Mouse (Mus musculus): Measurements from ENCODE around the gene Kcna4. TPM values are rescaled to one million over a fixed set of nuclear protein-coding genes. Genes with fewer than 3 reads are reported as not detected.

Kcna4 gene
- 1 to 10 TPM; 1.0 to 2.5 TPM for total RNA-seq (2021)
- polyA plus RNA-seq (2012; rRNA removed) = 1.2 and 1.3 TPM in 2 replicates
- long read RNA-seq = 0 reads

DNA sequence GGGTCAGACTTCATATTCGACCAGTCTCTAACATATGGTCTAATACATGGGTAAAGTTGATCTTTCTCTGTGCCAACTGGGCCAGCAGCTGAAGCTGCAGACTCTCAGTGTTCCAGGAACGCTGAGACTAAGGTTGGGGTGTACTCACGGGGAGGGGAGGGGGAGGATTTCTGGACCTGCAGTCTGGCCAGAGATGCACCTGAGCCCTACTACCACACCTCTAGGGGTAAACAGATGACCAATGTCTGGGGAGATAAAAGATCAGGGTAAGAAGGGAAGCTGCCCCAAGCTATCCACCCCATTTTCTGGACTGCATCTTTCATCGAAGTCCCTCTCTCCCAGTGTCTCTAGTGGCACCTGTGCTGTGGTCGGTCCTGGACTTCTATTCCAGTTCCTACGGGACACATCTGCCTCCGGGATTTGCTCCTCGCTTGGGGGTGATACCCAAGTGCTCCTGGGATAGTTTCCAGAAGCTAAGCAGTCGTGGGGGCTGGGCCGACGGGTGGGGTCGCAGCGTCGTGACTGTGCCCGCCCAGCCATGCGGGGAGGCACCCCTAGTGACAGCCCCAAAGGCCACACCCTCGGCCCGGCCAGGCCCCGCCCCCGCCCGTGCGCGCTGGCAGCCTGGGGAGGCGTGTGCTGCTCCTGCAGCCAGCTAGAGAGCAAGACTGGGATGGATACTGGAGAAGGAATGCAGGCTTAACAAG, at the start of gene Kcna4:
Kcna4 (plus strand) TSS at position 650 of the 707 bp plus-strand sequence.
- no peaks in the 10 kb centered on the region for H3K79me2 ChIP-seq (replicated peaks; ENCODE audit: control insufficient read depth, insufficient read depth, low read length)
- peak; percentile 61 to 64 for DNase-seq
- H3K4me1 ChIP-seq (ENCODE audit: control insufficient read depth, insufficient read depth, low read length) = no peaks in the 10 kb centered on the region
- peak within 1 kb of the TSS; percentile 44 for H3K4me3 ChIP-seq
- intact Hi-C loops (cut with DNase I) = no loop called here
- H3K27me3 ChIP-seq (ENCODE audit: control insufficient read depth, insufficient read depth, low read length) = no peaks in the 10 kb centered on the region
- 5% methylated on average over 24 of the region's 24 CpGs for WGBS
- TF ChIP-seq CTCF (IDR thresholded peaks at IDR 0.05) = peak; percentile 13; the same call in 1 of the 2 replicates
- TF ChIP-seq POLR2A (IDR thresholded peaks at IDR 0.05; ENCODE audit: insufficient read depth, low read depth, low read length) = no peak
- no peak for TF ChIP-seq EP300 (IDR thresholded peaks at IDR 0.05; ENCODE audit: insufficient read depth, low read depth, low read length)
- H3K36me3 ChIP-seq (ENCODE audit: control insufficient read depth, insufficient read depth, low read length) = no peaks in the 10 kb centered on the region
- peak within 1 kb of the TSS; percentile 20; the same call in 1 of the 2 replicates for H3K27ac ChIP-seq
- H3K9ac ChIP-seq (ENCODE audit: low read depth, low read length) = 0 out of 2 replicates have a peak within 1 kb of the TSS, but pooled peaks have one; percentile 33

DNA sequence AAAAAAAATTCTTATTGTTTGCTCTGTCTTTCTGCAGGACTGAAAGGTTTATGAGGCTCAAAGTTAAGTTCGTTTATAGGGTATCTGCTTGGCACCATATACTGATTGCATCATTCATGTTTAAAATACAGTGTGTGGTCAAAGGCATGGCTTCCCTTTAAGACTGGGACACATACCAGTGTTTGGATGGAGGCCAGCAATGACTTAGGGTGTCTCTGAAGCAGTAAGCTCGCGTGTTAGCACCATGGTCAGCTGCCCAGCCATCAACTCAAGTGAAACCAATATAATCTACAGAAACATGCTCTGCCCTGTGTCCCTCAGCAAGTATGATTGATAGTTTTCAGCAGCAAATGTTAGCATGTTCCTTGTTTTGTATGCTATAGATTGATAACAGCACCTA, 32.3 kb upstream of the Kcna4 start:
- intact Hi-C loops (cut with DNase I) = no loop called here
- DNase-seq = no peak

DNA sequence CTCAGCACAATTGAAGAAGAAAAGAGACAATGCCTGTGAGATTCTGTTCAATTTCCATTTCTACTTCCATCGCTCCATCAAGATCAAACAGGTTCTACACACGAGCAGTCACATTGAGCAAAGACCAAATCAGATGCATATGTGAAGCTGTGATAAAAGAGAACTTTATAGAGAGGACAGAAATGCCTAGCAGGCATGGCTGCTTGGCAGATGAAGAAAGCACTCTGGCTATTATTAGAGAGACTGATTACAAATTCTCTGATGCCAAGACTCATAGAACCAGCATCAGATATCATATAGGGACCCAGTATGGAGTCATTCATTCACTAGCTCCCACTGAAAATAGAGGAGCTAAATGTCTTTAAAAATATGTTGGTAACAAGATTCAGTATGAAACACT, 24.2 kb upstream of the Kcna4 start:
- 45% methylated on average over 2 of the region's 2 CpGs for WGBS
- Histone ChIP-seq H3K4me3 (no peak overlapping the region), H3K36me3 (ENCODE audit: control insufficient read depth, insufficient read depth, low read length) (no peaks in the 10 kb centered on the region), H3K9ac (ENCODE audit: low read depth, low read length) (no peak overlapping the region), H3K79me2 (replicated peaks; ENCODE audit: control insufficient read depth, insufficient read depth, low read length) (no peaks in the 10 kb centered on the region), H3K27me3 (ENCODE audit: control insufficient read depth, insufficient read depth, low read length) (no peaks in the 10 kb centered on the region), H3K4me1 (ENCODE audit: control insufficient read depth, insufficient read depth, low read length) (no peaks in the 10 kb centered on the region), H3K27ac (no peak overlapping the region)
- intact Hi-C loops (cut with DNase I) = no loop called here
- no peak for TF ChIP-seq CTCF (IDR thresholded peaks at IDR 0.05)
- no peak for TF ChIP-seq POLR2A (IDR thresholded peaks at IDR 0.05; ENCODE audit: insufficient read depth, low read depth, low read length)
- TF ChIP-seq EP300 (IDR thresholded peaks at IDR 0.05; ENCODE audit: insufficient read depth, low read depth, low read length) = no peak
- no peak for DNase-seq

More for the DNA sequence above, 32.3 kb upstream of the Kcna4 start:
- Histone ChIP-seq H3K79me2 (replicated peaks; ENCODE audit: control insufficient read depth, insufficient read depth, low read length) (no peaks in the 10 kb centered on the region), H3K27me3 (ENCODE audit: control insufficient read depth, insufficient read depth, low read length) (no peaks in the 10 kb centered on the region), H3K4me3 (no peak overlapping the region), H3K36me3 (ENCODE audit: control insufficient read depth, insufficient read depth, low read length) (no peaks in the 10 kb centered on the region), H3K4me1 (ENCODE audit: control insufficient read depth, insufficient read depth, low read length) (no peaks in the 10 kb centered on the region), H3K9ac (ENCODE audit: low read depth, low read length) (no peak overlapping the region), H3K27ac (no peak overlapping the region)
- TF ChIP-seq EP300 (IDR thresholded peaks at IDR 0.05; ENCODE audit: insufficient read depth, low read depth, low read length) = no peak
- no peak for TF ChIP-seq POLR2A (IDR thresholded peaks at IDR 0.05; ENCODE audit: insufficient read depth, low read depth, low read length)
- no peak for TF ChIP-seq CTCF (IDR thresholded peaks at IDR 0.05)
- 44% methylated on average over 3 of the region's 3 CpGs for WGBS

DNA sequence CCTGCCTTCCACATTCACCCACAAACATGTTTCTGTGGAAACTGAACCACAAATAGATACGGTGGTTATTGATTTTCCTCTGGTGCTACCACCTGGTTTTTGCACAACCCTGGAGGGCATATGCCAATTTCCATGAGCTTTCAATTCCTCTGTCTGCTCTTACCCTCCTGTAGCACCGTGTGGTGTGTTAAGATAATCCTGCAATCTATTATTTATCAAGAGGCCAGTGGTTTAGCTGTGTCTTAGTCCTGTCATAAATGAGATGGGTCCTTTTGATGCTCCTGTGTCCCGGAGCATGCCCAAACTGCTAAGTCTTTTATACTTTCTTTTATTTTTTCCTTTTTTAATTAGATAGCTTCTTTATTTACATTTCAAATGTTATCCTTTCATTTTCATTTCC, 20.4 kb upstream of the Kcna4 start:
- H3K4me1 ChIP-seq (ENCODE audit: control insufficient read depth, insufficient read depth, low read length) = no peaks in the 10 kb centered on the region
- no peak overlapping the region for H3K27ac ChIP-seq
- no peak for TF ChIP-seq EP300 (IDR thresholded peaks at IDR 0.05; ENCODE audit: insufficient read depth, low read depth, low read length)
- no peak for TF ChIP-seq POLR2A (IDR thresholded peaks at IDR 0.05; ENCODE audit: insufficient read depth, low read depth, low read length)
- TF ChIP-seq CTCF (IDR thresholded peaks at IDR 0.05) = no peak
- intact Hi-C loops (cut with DNase I) = no loop called here
- 78% methylated on average over 3 of the region's 3 CpGs for WGBS
- no peaks in the 10 kb centered on the region for H3K36me3 ChIP-seq (ENCODE audit: control insufficient read depth, insufficient read depth, low read length)
- H3K4me3 ChIP-seq = no peak overlapping the region
- no peak overlapping the region for H3K9ac ChIP-seq (ENCODE audit: low read depth, low read length)
- no peaks in the 10 kb centered on the region for H3K79me2 ChIP-seq (replicated peaks; ENCODE audit: control insufficient read depth, insufficient read depth, low read length)
- no peaks in the 10 kb centered on the region for H3K27me3 ChIP-seq (ENCODE audit: control insufficient read depth, insufficient read depth, low read length)
- no peak for DNase-seq

DNA sequence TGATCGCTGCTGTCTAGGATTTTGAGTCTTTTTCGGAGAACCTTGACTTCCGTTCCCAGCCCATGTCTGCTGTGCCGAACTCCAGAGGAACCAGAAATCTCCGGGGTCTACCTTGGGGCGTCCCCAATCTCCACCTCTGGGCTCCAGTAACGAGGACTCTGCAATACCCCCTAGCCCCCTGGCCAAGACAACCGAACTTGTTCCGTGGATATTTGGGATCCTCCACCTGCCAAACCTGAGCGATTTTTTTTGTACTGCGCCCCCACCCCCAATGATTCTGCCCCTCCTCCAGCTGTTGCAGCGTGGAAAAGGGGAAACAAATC, 219 bp downstream of the Kcna4 start:
- Histone ChIP-seq H3K4me1 (ENCODE audit: control insufficient read depth, insufficient read depth, low read length) (no peaks in the 10 kb centered on the region), H3K4me3 (peak overlapping the region; percentile 44), H3K36me3 (ENCODE audit: control insufficient read depth, insufficient read depth, low read length) (no peaks in the 10 kb centered on the region), H3K27ac (peak overlapping the region; percentile 20; the same call in 1 of the 2 replicates), H3K79me2 (replicated peaks; ENCODE audit: control insufficient read depth, insufficient read depth, low read length) (no peaks in the 10 kb centered on the region), H3K9ac (ENCODE audit: low read depth, low read length) (0 out of 2 replicates have a peak overlapping the region, but pooled peaks have one; percentile 33), H3K27me3 (ENCODE audit: control insufficient read depth, insufficient read depth, low read length) (no peaks in the 10 kb centered on the region)
- intact Hi-C loops (cut with DNase I) = no loop called here
- TF ChIP-seq CTCF (IDR thresholded peaks at IDR 0.05) (no peak), EP300 (IDR thresholded peaks at IDR 0.05; ENCODE audit: insufficient read depth, low read depth, low read length) (no peak), POLR2A (IDR thresholded peaks at IDR 0.05; ENCODE audit: insufficient read depth, low read depth, low read length) (no peak)
- WGBS = 2% methylated on average over 12 of the region's 12 CpGs
- DNase-seq = no peak

DNA sequence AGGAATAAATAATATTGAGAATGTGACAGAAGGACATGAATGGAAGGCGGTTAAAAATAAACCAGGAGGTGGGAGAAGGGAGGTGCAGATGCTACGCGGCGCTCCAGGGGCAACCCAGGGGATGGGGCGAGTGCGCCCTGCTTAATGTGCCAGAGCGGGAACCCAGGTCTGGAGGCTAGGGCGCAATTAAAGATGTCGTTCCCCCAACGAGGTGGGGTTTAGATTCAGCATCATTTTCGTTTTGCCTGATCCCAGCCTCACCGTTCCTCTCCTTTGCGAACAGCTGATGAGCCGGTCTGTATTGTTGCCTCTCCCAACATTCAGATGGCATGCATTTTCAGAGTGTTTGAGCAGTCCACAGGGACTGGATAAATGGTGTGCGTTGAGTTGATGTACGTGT, 703 bp downstream of the Kcna4 start:
- no peaks in the 10 kb centered on the region for H3K79me2 ChIP-seq (replicated peaks; ENCODE audit: control insufficient read depth, insufficient read depth, low read length)
- intact Hi-C loops (cut with DNase I) = no loop called here
- no peaks in the 10 kb centered on the region for H3K27me3 ChIP-seq (ENCODE audit: control insufficient read depth, insufficient read depth, low read length)
- H3K4me3 ChIP-seq = peak overlapping the region; percentile 44
- H3K27ac ChIP-seq = peak overlapping the region; percentile 20; the same call in 1 of the 2 replicates
- H3K36me3 ChIP-seq (ENCODE audit: control insufficient read depth, insufficient read depth, low read length) = no peaks in the 10 kb centered on the region
- TF ChIP-seq CTCF (IDR thresholded peaks at IDR 0.05) (no peak), EP300 (IDR thresholded peaks at IDR 0.05; ENCODE audit: insufficient read depth, low read depth, low read length) (no peak)
- no peak for DNase-seq
- no peaks in the 10 kb centered on the region for H3K4me1 ChIP-seq (ENCODE audit: control insufficient read depth, insufficient read depth, low read length)
- H3K9ac ChIP-seq (ENCODE audit: low read depth, low read length) = no peak overlapping the region
- WGBS = 6% methylated on average over 16 of the region's 16 CpGs
